Mouse (Mus musculus) midbrain, embryonic 16.5 days (tissue): ENCODE results near the gene Palm3. TPM values are rescaled to one million over a fixed set of nuclear protein-coding genes. Genes with fewer than 3 reads are reported as not detected.
A peak's percentile ranks its signal among the peaks of the same experiment; 100 is the strongest.

ENCODE experiments used
- ATAC-seq: fragments of 200-750 bp; cut with Nextera tagmentation; 2 replicates; pipeline ENCODE4 v1.8.0; 2017; ENCODE audit warnings: moderate TSS enrichment
- H3K27ac ChIP-seq: fragments of 300-500 bp; sonication (generic); 2 replicates; pipeline ENCODE4 v1.5.1; 2014; ENCODE audit warnings: mild to moderate bottlenecking, low read length, mixed read lengths
- H3K27me3 ChIP-seq: fragments of 300-500 bp; sonication (generic); 2 replicates; pipeline ENCODE4 v1.6.1; 2014; ENCODE audit warnings: low read depth, low read length, mixed read lengths; ENCODE audit not compliant: control insufficient read depth, insufficient read depth
- H3K36me3 ChIP-seq: fragments of 300-500 bp; sonication (generic); 2 replicates; pipeline ENCODE4 v1.6.1; 2014; ENCODE audit warnings: mild to moderate bottlenecking, low read length, moderate library complexity, mixed read lengths; ENCODE audit not compliant: control insufficient read depth, insufficient read depth
- H3K4me1 ChIP-seq: fragments of 300-500 bp; sonication (generic); 2 replicates; pipeline ENCODE4 v1.6.1; 2014; ENCODE audit warnings: mild to moderate bottlenecking, low read length, mixed read lengths; ENCODE audit not compliant: control insufficient read depth, insufficient read depth
- H3K4me2 ChIP-seq: fragments of 300-500 bp; sonication (generic); 2 replicates; pipeline ENCODE4 v1.6.1; 2014; ENCODE audit warnings: mild to moderate bottlenecking, low read length, mixed read lengths
- H3K4me3 ChIP-seq: fragments of 300-500 bp; sonication (generic); 2 replicates; pipeline ENCODE4 v1.5.1; 2014; ENCODE audit warnings: low read depth, mild to moderate bottlenecking, low read length, moderate library complexity, mixed read lengths
- H3K9ac ChIP-seq: fragments of 300-500 bp; sonication (generic); 2 replicates; pipeline ENCODE4 v1.6.1; 2014; ENCODE audit warnings: low read depth, low read length, mixed read lengths
- H3K9me3 ChIP-seq: fragments of 300-500 bp; sonication (generic); replicated peaks from 2 replicates; pipeline ENCODE4 v1.6.1; 2014; ENCODE audit warnings: mild to moderate bottlenecking, low read length, mixed read lengths; ENCODE audit not compliant: control insufficient read depth, poor library complexity, severe bottlenecking
- WGBS: fragments of 180-500 bp; shearing (Covaris S2); extraction: QIAGEN DNeasy Blood & Tissue Kit; methylation state at CpG from one replicate; pipeline ENCODE4 v1.1.7; 2014; 5-methylcytosine and 5-hydroxymethylcytosine counted together
- polyA plus RNA-seq: library from polyadenylated mRNA; unstranded; fragments of >200 nt; fragmentation: Nextera tagmentation; extraction: Ambion mirVana; gene quantifications from 2 replicates; pipeline ENCODE4 v1.2.1, GENCODE M21; 2015

Palm3 gene
- polyA plus RNA-seq: 2.8 and 4.7 TPM in 2 replicates

- WGBS: 9% methylated on average over 18 of the region's 18 CpGs
- Histone ChIP-seq H3K27ac (no peak within 1 kb of the TSS), H3K27me3 (peaks cover 12% of the 10 kb centered on the region), H3K4me1 (peaks cover 5% of the 10 kb centered on the region; the same call in 1 of the 2 replicates), H3K9ac (no peak within 1 kb of the TSS), H3K9me3 (no peaks in the 10 kb centered on the region), H3K4me3 (no peak within 1 kb of the TSS), H3K36me3 (no peaks in the 10 kb centered on the region), H3K4me2 (no peak within 1 kb of the TSS)
- ATAC-seq: no peak
Measured at GRCm38 (mm10) chr8:84021096-84021495, at the start of gene Palm3. TSS of gene Palm3 (plus strand) at chr8:84021471.

- Histone ChIP-seq H3K36me3 (no peaks in the 10 kb centered on the region), H3K27me3 (no peaks in the 10 kb centered on the region), H3K4me3 (peak overlapping the region; percentile 92), H3K4me1 (peaks cover 19% of the 10 kb centered on the region), H3K9me3 (no peaks in the 10 kb centered on the region), H3K27ac (peak overlapping the region; percentile 88; the same call in 1 of the 2 replicates), H3K4me2 (peak overlapping the region; percentile 65), H3K9ac (peak overlapping the region; percentile 92)
- no peak for ATAC-seq
- 70% methylated on average over 6 of the region's 6 CpGs for WGBS
Measured at GRCm38 (mm10) chr8:83971661-83972060, 49.6 kb upstream of the Palm3 start.

- Histone ChIP-seq H3K27ac (peak within 1 kb of the TSS; percentile 88), H3K36me3 (no peaks in the 10 kb centered on the region), H3K27me3 (no peaks in the 10 kb centered on the region), H3K4me2 (peak within 1 kb of the TSS; percentile 86), H3K4me3 (peak within 1 kb of the TSS; percentile 92), H3K4me1 (peaks cover 26% of the 10 kb centered on the region), H3K9me3 (no peaks in the 10 kb centered on the region), H3K9ac (peak within 1 kb of the TSS; percentile 93)
- under 1% methylated on average over 71 of the region's 94 CpGs for WGBS
- peak; percentile 100 for ATAC-seq
Measured at GRCm38 (mm10) chr8:83972150-83973120, 48.8 kb upstream of the Palm3 start, which contains the start of gene Prkaca. TSS of gene Prkaca (plus strand) at chr8:83972993.

GRCm38 (mm10) chr8:83973161-83974031 is 47.9 kb upstream of the Palm3 start:
- peak overlapping the region; percentile 82 for H3K27ac ChIP-seq
- peak overlapping the region; percentile 86 for H3K4me2 ChIP-seq
- H3K27me3 ChIP-seq: no peaks in the 10 kb centered on the region
- H3K4me3 ChIP-seq: peak overlapping the region; percentile 92
- H3K9me3 ChIP-seq: no peaks in the 10 kb centered on the region
- 2% methylated on average over 37 of the region's 37 CpGs for WGBS
- no peaks in the 10 kb centered on the region for H3K36me3 ChIP-seq
- peak overlapping the region; percentile 93 for H3K9ac ChIP-seq
- H3K4me1 ChIP-seq: peaks cover 36% of the 10 kb centered on the region
- ATAC-seq: peak; percentile 49

- peak overlapping the region; percentile 92; the same call in 1 of the 2 replicates for H3K4me3 ChIP-seq
- H3K27ac ChIP-seq: no peak overlapping the region
- peaks cover 36% of the 10 kb centered on the region for H3K4me1 ChIP-seq
- 84% methylated on average over 4 of the region's 4 CpGs for WGBS
- no peaks in the 10 kb centered on the region for H3K9me3 ChIP-seq
- H3K9ac ChIP-seq: no peak overlapping the region
- H3K36me3 ChIP-seq: no peaks in the 10 kb centered on the region
- H3K27me3 ChIP-seq: no peaks in the 10 kb centered on the region
- no peak for ATAC-seq
- H3K4me2 ChIP-seq: peak overlapping the region; percentile 86
Measured at GRCm38 (mm10) chr8:83974521-83974920, 46.8 kb upstream of the Palm3 start.

- 85% methylated on average over 4 of the region's 4 CpGs for WGBS
- no peaks in the 10 kb centered on the region for H3K27me3 ChIP-seq
- H3K36me3 ChIP-seq: peaks cover 7% of the 10 kb centered on the region
- H3K4me1 ChIP-seq: peaks cover 36% of the 10 kb centered on the region
- no peak overlapping the region for H3K4me3 ChIP-seq
- H3K4me2 ChIP-seq: no peak overlapping the region
- H3K9ac ChIP-seq: no peak overlapping the region
- no peak for ATAC-seq
- H3K9me3 ChIP-seq: no peaks in the 10 kb centered on the region
- H3K27ac ChIP-seq: no peak overlapping the region
Measured at GRCm38 (mm10) chr8:83976101-83976630, 45.1 kb upstream of the Palm3 start.

GRCm38 (mm10) chr8:83976779-83977350 is 44.4 kb upstream of the Palm3 start:
- WGBS: 87% methylated on average over 5 of the region's 5 CpGs
- H3K4me1 ChIP-seq: peaks cover 31% of the 10 kb centered on the region
- no peaks in the 10 kb centered on the region for H3K9me3 ChIP-seq
- ATAC-seq: no peak
- no peak overlapping the region for H3K4me2 ChIP-seq
- no peak overlapping the region for H3K9ac ChIP-seq
- H3K36me3 ChIP-seq: peaks cover 14% of the 10 kb centered on the region
- H3K27ac ChIP-seq: no peak overlapping the region
- no peaks in the 10 kb centered on the region for H3K27me3 ChIP-seq
- H3K4me3 ChIP-seq: no peak overlapping the region

GRCm38 (mm10) chr8:83977646-83978045 is 43.6 kb upstream of the Palm3 start:
- WGBS: 68% methylated on average over 6 of the region's 6 CpGs

More at GRCm38 (mm10) chr8:83977646-83978045, 43.6 kb upstream of the Palm3 start:
- peaks cover 29% of the 10 kb centered on the region for H3K4me1 ChIP-seq
- H3K9ac ChIP-seq: no peak overlapping the region
- no peak for ATAC-seq
- H3K4me3 ChIP-seq: no peak overlapping the region
- H3K4me2 ChIP-seq: no peak overlapping the region
- no peaks in the 10 kb centered on the region for H3K27me3 ChIP-seq
- H3K9me3 ChIP-seq: no peaks in the 10 kb centered on the region
- no peak overlapping the region for H3K27ac ChIP-seq
- peaks cover 15% of the 10 kb centered on the region for H3K36me3 ChIP-seq
